Mouse (Mus musculus): Measurements from ENCODE around the gene Ddr2. TPM values are rescaled to one million over a fixed set of nuclear protein-coding genes. Genes with fewer than 3 reads are reported as not detected.
A peak's percentile ranks its signal among the peaks of the same experiment; 100 is the strongest.
"Not testable (repeated sequence)": the region's sequence is repeated elsewhere in the genome, so short reads cannot be mapped to it uniquely, and the experiment has no call there.

Ddr2 gene
- total RNA-seq, 2 experiments from 2014 or later: 0.42 TPM; not detected in 1

GRCm38 (mm10) chr1:170048434-170048833 lies 62.1 kb downstream of the Ddr2 start:
- ATAC-seq (replicated peaks; ENCODE audit: low FRiP score, poor library complexity, severe bottlenecking): no peak

GRCm38 (mm10) chr1:170044726-170045471 lies 65.7 kb downstream of the Ddr2 start:
- no peak for ATAC-seq (replicated peaks; ENCODE audit: low FRiP score, poor library complexity, severe bottlenecking)

- ATAC-seq (replicated peaks; ENCODE audit: low FRiP score, poor library complexity, severe bottlenecking): no peak
These were observed 66.8 kb downstream of the Ddr2 start for GRCm38 (mm10) chr1:170043753-170044152.

- ATAC-seq (replicated peaks; ENCODE audit: low FRiP score, poor library complexity, severe bottlenecking): no peak
These were observed 67.6 kb downstream of the Ddr2 start for GRCm38 (mm10) chr1:170042996-170043395.

GRCm38 (mm10) chr1:170039402-170039801 lies 71.2 kb downstream of the Ddr2 start:
- no peak for ATAC-seq (replicated peaks; ENCODE audit: low FRiP score, poor library complexity, severe bottlenecking)

GRCm38 (mm10) chr1:170035575-170035974 lies 75.0 kb downstream of the Ddr2 start:
- ATAC-seq (replicated peaks; ENCODE audit: low FRiP score, poor library complexity, severe bottlenecking): no peak

- ATAC-seq (replicated peaks; ENCODE audit: low FRiP score, poor library complexity, severe bottlenecking): no peak
These were observed 75.6 kb downstream of the Ddr2 start for GRCm38 (mm10) chr1:170034961-170035360.

GRCm38 (mm10) chr1:170031656-170032055 lies 78.9 kb downstream of the Ddr2 start:
- no peak for ATAC-seq (replicated peaks; ENCODE audit: low FRiP score, poor library complexity, severe bottlenecking)

GRCm38 (mm10) chr1:170014784-170015183 lies 95.8 kb downstream of the Ddr2 start:
- ATAC-seq (replicated peaks; ENCODE audit: low FRiP score, poor library complexity, severe bottlenecking): no peak

GRCm38 (mm10) chr1:170010716-170011505 lies 99.7 kb downstream of the Ddr2 start:
- ATAC-seq (replicated peaks; ENCODE audit: low FRiP score, poor library complexity, severe bottlenecking): no peak

GRCm38 (mm10) chr1:170009296-170009695 lies 101.3 kb downstream of the Ddr2 start:
- no peak for ATAC-seq (replicated peaks; ENCODE audit: low FRiP score, poor library complexity, severe bottlenecking)

- no peak for ATAC-seq (replicated peaks; ENCODE audit: low FRiP score, poor library complexity, severe bottlenecking)
These were observed 101.9 kb downstream of the Ddr2 start for GRCm38 (mm10) chr1:170008432-170009220.

- ATAC-seq (replicated peaks; ENCODE audit: low FRiP score, poor library complexity, severe bottlenecking): no peak
These were observed 104.0 kb downstream of the Ddr2 start for GRCm38 (mm10) chr1:170006516-170006915.

GRCm38 (mm10) chr1:170005297-170005696 lies 105.3 kb downstream of the Ddr2 start:
- no peak for ATAC-seq (replicated peaks; ENCODE audit: low FRiP score, poor library complexity, severe bottlenecking)

- ATAC-seq (replicated peaks; ENCODE audit: low FRiP score, poor library complexity, severe bottlenecking): not testable (repeated sequence)
These were observed 116.7 kb downstream of the Ddr2 start for GRCm38 (mm10) chr1:169993901-169994300.

GRCm38 (mm10) chr1:169986166-169986565 lies 124.4 kb downstream of the Ddr2 start:
- no peak for ATAC-seq (replicated peaks; ENCODE audit: low FRiP score, poor library complexity, severe bottlenecking)

- no peak for ATAC-seq (replicated peaks; ENCODE audit: low FRiP score, poor library complexity, severe bottlenecking)
These were observed 132.9 kb downstream of the Ddr2 start for GRCm38 (mm10) chr1:169977621-169978020.

- ATAC-seq (replicated peaks; ENCODE audit: low FRiP score, poor library complexity, severe bottlenecking): no peak
These were observed 138.6 kb downstream of the Ddr2 start for GRCm38 (mm10) chr1:169971998-169972397.

GRCm38 (mm10) chr1:169970936-169971335 lies 139.6 kb downstream of the Ddr2 start:
- ATAC-seq (replicated peaks; ENCODE audit: low FRiP score, poor library complexity, severe bottlenecking): no peak

- peak; percentile 31; the same call in 1 of the 2 replicates for ATAC-seq (replicated peaks; ENCODE audit: low FRiP score, poor library complexity, severe bottlenecking)
These were observed 141.1 kb downstream of the Ddr2 start for GRCm38 (mm10) chr1:169969516-169969886.

All from erythroid progenitor cell, adult 5-6 weeks (primary cell).